Mouse (Mus musculus): ENCODE measurements around the gene Ulk3. TPM values are rescaled to one million over a fixed set of nuclear protein-coding genes. Genes with fewer than 3 reads are reported as not detected.

Gene Ulk3
- polyA plus RNA-seq, 1 experiment from 2014 or later = 20.7 TPM

- 79% methylated on average over 4 of the region's 4 CpGs for WGBS
- Histone ChIP-seq H3K9ac (no peak overlapping the region), H3K9me3 (no peaks in the 10 kb centered on the region), H3K4me1 (peaks cover 20% of the 10 kb centered on the region), H3K36me3 (no peaks in the 10 kb centered on the region), H3K27me3 (replicated peaks) (peaks cover 25% of the 10 kb centered on the region), H3K27ac (no peak overlapping the region), H3K4me3 (no peak overlapping the region), H3K4me2 (replicated peaks) (no peak overlapping the region)
- no peak for ATAC-seq (ENCODE audit: low FRiP score, low read depth)
These were observed 15.6 kb downstream of the Ulk3 start for GRCm38 (mm10) chr9:57604875-57605274.

- 29% methylated on average over 9 of the region's 9 CpGs for WGBS
- Histone ChIP-seq H3K36me3 (no peaks in the 10 kb centered on the region), H3K9ac (no peak overlapping the region), H3K4me2 (replicated peaks) (no peak overlapping the region), H3K9me3 (no peaks in the 10 kb centered on the region), H3K27me3 (replicated peaks) (peaks cover 25% of the 10 kb centered on the region), H3K4me3 (no peak overlapping the region), H3K4me1 (peaks cover 15% of the 10 kb centered on the region), H3K27ac (no peak overlapping the region)
- no peak for ATAC-seq (ENCODE audit: low FRiP score, low read depth)
These were observed 16.3 kb downstream of the Ulk3 start for GRCm38 (mm10) chr9:57605503-57605902.

GRCm38 (mm10) chr9:57606139-57606851, 17.0 kb downstream of the Ulk3 start, which contains the start of gene Cplx3:
Gene Cplx3 (minus strand): TSS chr9:57606281.
- 7% methylated on average over 24 of the region's 24 CpGs for WGBS
- H3K27me3 ChIP-seq (replicated peaks) = peaks cover 25% of the 10 kb centered on the region
- H3K27ac ChIP-seq = no peak within 1 kb of the TSS

GRCm38 (mm10) chr9:57609803-57610202, 20.6 kb downstream of the Ulk3 start:
- H3K27ac ChIP-seq = no peak overlapping the region
- no peak for ATAC-seq (ENCODE audit: low FRiP score, low read depth)
- peaks cover 8% of the 10 kb centered on the region for H3K4me1 ChIP-seq
- WGBS = 64% methylated on average over 3 of the region's 3 CpGs
- H3K36me3 ChIP-seq = no peaks in the 10 kb centered on the region
- no peak overlapping the region for H3K4me2 ChIP-seq (replicated peaks)
- H3K9ac ChIP-seq = no peak overlapping the region
- no peak overlapping the region for H3K4me3 ChIP-seq
- no peaks in the 10 kb centered on the region for H3K9me3 ChIP-seq
- peaks cover 22% of the 10 kb centered on the region for H3K27me3 ChIP-seq (replicated peaks)

More at GRCm38 (mm10) chr9:57606139-57606851, 17.0 kb downstream of the Ulk3 start, which contains the start of gene Cplx3:
- Histone ChIP-seq H3K9ac (no peak within 1 kb of the TSS), H3K4me1 (peaks cover 8% of the 10 kb centered on the region), H3K36me3 (no peaks in the 10 kb centered on the region), H3K4me2 (replicated peaks) (peak within 1 kb of the TSS; percentile 41), H3K4me3 (no peak within 1 kb of the TSS), H3K9me3 (no peaks in the 10 kb centered on the region)
- ATAC-seq (ENCODE audit: low FRiP score, low read depth) = peak; percentile 21; the same call in 1 of the 2 replicates

- Histone ChIP-seq H3K9me3 (no peaks in the 10 kb centered on the region), H3K4me3 (no peak overlapping the region), H3K4me2 (replicated peaks) (no peak overlapping the region), H3K36me3 (no peaks in the 10 kb centered on the region), H3K4me1 (peaks cover 8% of the 10 kb centered on the region), H3K27ac (no peak overlapping the region), H3K9ac (no peak overlapping the region), H3K27me3 (replicated peaks) (peaks cover 16% of the 10 kb centered on the region)
- ATAC-seq (ENCODE audit: low FRiP score, low read depth) = no peak
- 65% methylated on average over 3 of the region's 3 CpGs for WGBS
These were observed 21.1 kb downstream of the Ulk3 start for GRCm38 (mm10) chr9:57610359-57610826.

- WGBS = 80% methylated on average over 7 of the region's 7 CpGs
- Histone ChIP-seq H3K9me3 (no peaks in the 10 kb centered on the region), H3K9ac (no peak overlapping the region), H3K4me1 (no peaks in the 10 kb centered on the region), H3K27ac (no peak overlapping the region), H3K27me3 (replicated peaks) (no peaks in the 10 kb centered on the region; the same call in 1 of the 2 replicates), H3K4me2 (replicated peaks) (no peak overlapping the region), H3K4me3 (no peak overlapping the region), H3K36me3 (no peaks in the 10 kb centered on the region)
- no peak for ATAC-seq (ENCODE audit: low FRiP score, low read depth)
These were observed 23.3 kb downstream of the Ulk3 start for GRCm38 (mm10) chr9:57612587-57612986.

- Histone ChIP-seq H3K4me3 (no peak overlapping the region), H3K4me1 (no peaks in the 10 kb centered on the region), H3K27me3 (replicated peaks) (no peaks in the 10 kb centered on the region), H3K36me3 (no peaks in the 10 kb centered on the region), H3K9me3 (no peaks in the 10 kb centered on the region), H3K27ac (no peak overlapping the region), H3K9ac (no peak overlapping the region), H3K4me2 (replicated peaks) (no peak overlapping the region)
- ATAC-seq (ENCODE audit: low FRiP score, low read depth) = no peak
- WGBS = 82% methylated on average over 7 of the region's 7 CpGs
These were observed 24.7 kb downstream of the Ulk3 start for GRCm38 (mm10) chr9:57613975-57614374.

- H3K36me3 ChIP-seq = no peaks in the 10 kb centered on the region
- H3K9ac ChIP-seq = no peak overlapping the region
- H3K4me3 ChIP-seq = no peak overlapping the region
- WGBS = 87% methylated on average over 4 of the region's 4 CpGs
- H3K27me3 ChIP-seq (replicated peaks) = no peaks in the 10 kb centered on the region
- H3K27ac ChIP-seq = no peak overlapping the region
- no peaks in the 10 kb centered on the region for H3K4me1 ChIP-seq
- no peaks in the 10 kb centered on the region for H3K9me3 ChIP-seq
- no peak overlapping the region for H3K4me2 ChIP-seq (replicated peaks)
- no peak for ATAC-seq (ENCODE audit: low FRiP score, low read depth)
These were observed 25.5 kb downstream of the Ulk3 start for GRCm38 (mm10) chr9:57614786-57615185.

GRCm38 (mm10) chr9:57617556-57618169, 28.4 kb downstream of the Ulk3 start:
- 86% methylated on average over 8 of the region's 8 CpGs for WGBS
- H3K27me3 ChIP-seq (replicated peaks) = 0 out of 2 replicates have a peak, but pooled peaks cover 3% of the 10 kb centered on the region
- no peak for ATAC-seq (ENCODE audit: low FRiP score, low read depth)
- no peak overlapping the region for H3K4me3 ChIP-seq
- no peak overlapping the region for H3K4me2 ChIP-seq (replicated peaks)
- no peaks in the 10 kb centered on the region for H3K36me3 ChIP-seq
- no peaks in the 10 kb centered on the region for H3K4me1 ChIP-seq
- no peak overlapping the region for H3K9ac ChIP-seq
- H3K9me3 ChIP-seq = no peaks in the 10 kb centered on the region
- H3K27ac ChIP-seq = no peak overlapping the region

GRCm38 (mm10) chr9:57618854-57619253, 29.6 kb downstream of the Ulk3 start:
- no peaks in the 10 kb centered on the region for H3K9me3 ChIP-seq
- no peak for ATAC-seq (ENCODE audit: low FRiP score, low read depth)
- no peak overlapping the region for H3K27ac ChIP-seq
- 0 out of 2 replicates have a peak, but pooled peaks cover 3% of the 10 kb centered on the region for H3K27me3 ChIP-seq (replicated peaks)
- no peak overlapping the region for H3K9ac ChIP-seq
- WGBS = 81% methylated on average over 8 of the region's 8 CpGs
- H3K4me2 ChIP-seq (replicated peaks) = no peak overlapping the region
- no peak overlapping the region for H3K4me3 ChIP-seq
- no peaks in the 10 kb centered on the region for H3K4me1 ChIP-seq
- no peaks in the 10 kb centered on the region for H3K36me3 ChIP-seq

GRCm38 (mm10) chr9:57620674-57621073, 31.4 kb downstream of the Ulk3 start, which contains the start of gene Lman1l:
Gene Lman1l (minus strand): TSS chr9:57620774.
- Histone ChIP-seq H3K4me3 (no peak within 1 kb of the TSS), H3K36me3 (peaks cover 17% of the 10 kb centered on the region), H3K9me3 (no peaks in the 10 kb centered on the region), H3K4me2 (replicated peaks) (no peak within 1 kb of the TSS), H3K27ac (no peak within 1 kb of the TSS), H3K4me1 (no peaks in the 10 kb centered on the region), H3K27me3 (replicated peaks) (0 out of 2 replicates have a peak, but pooled peaks cover 3% of the 10 kb centered on the region), H3K9ac (no peak within 1 kb of the TSS)
- 92% methylated on average over 5 of the region's 5 CpGs for WGBS
- no peak for ATAC-seq (ENCODE audit: low FRiP score, low read depth)

GRCm38 (mm10) chr9:57624295-57624694, 35.0 kb downstream of the Ulk3 start:
- Histone ChIP-seq H3K27ac (no peak overlapping the region), H3K27me3 (replicated peaks) (0 out of 2 replicates have a peak, but pooled peaks cover 3% of the 10 kb centered on the region), H3K36me3 (peaks cover 52% of the 10 kb centered on the region), H3K4me1 (no peaks in the 10 kb centered on the region), H3K4me2 (replicated peaks) (no peak overlapping the region), H3K4me3 (no peak overlapping the region), H3K9ac (no peak overlapping the region), H3K9me3 (no peaks in the 10 kb centered on the region)
- ATAC-seq (ENCODE audit: low FRiP score, low read depth) = no peak
- 87% methylated on average over 7 of the region's 7 CpGs for WGBS

All from neural tube, embryonic 12.5 days (tissue).